Mouse (Mus musculus): ENCODE results near the gene Nmi. TPM values are rescaled to one million over a fixed set of nuclear protein-coding genes. Genes with fewer than 3 reads are reported as not detected.

The Nmi gene
- polyA plus RNA-seq, 1 experiment from 2014 or later: 21.6 TPM

GRCm38 (mm10) chr2:51905637-51906036 lies 67.7 kb downstream of the Nmi start:
- H3K36me3 ChIP-seq: no peaks in the 10 kb centered on the region
- H3K9me3 ChIP-seq: no peaks in the 10 kb centered on the region
- no peaks in the 10 kb centered on the region for H3K27me3 ChIP-seq (replicated peaks)
- ATAC-seq: no peak
- no peak overlapping the region for H3K4me2 ChIP-seq (replicated peaks)
- no peak overlapping the region for H3K27ac ChIP-seq
- no peak overlapping the region for H3K9ac ChIP-seq
- 68% methylated on average over 8 of the region's 8 CpGs for WGBS
- 0 out of 2 replicates have a peak, but pooled peaks cover 3% of the 10 kb centered on the region for H3K4me1 ChIP-seq (replicated peaks)
- no peak overlapping the region for H3K4me3 ChIP-seq (replicated peaks)

Other genes with a start within 250 kb of the Nmi start
- gene Rbm43, start 38.3 kb downstream of the Nmi start, polyA plus RNA-seq (2015; fragmentation: Nextera tagmentation; extraction: Ambion mirVana): 10.8 TPM in 2 replicates
- gene Tnfaip6, start 64.5 kb upstream of the Nmi start, polyA plus RNA-seq (2015; fragmentation: Nextera tagmentation; extraction: Ambion mirVana): 2.5 and 3.6 TPM in 2 replicates
- gene Rif1, start 99.3 kb upstream of the Nmi start, polyA plus RNA-seq (2015; fragmentation: Nextera tagmentation; extraction: Ambion mirVana): 26.9 and 28.7 TPM in 2 replicates